Mouse (Mus musculus): ENCODE results near the gene Yars. TPM values are rescaled to one million over a fixed set of nuclear protein-coding genes. Genes with fewer than 3 reads are reported as not detected.
"Not testable (repeated sequence)": the region's sequence is repeated elsewhere in the genome, so short reads cannot be mapped to it uniquely, and the experiment has no call there.

Gene Yars
- total RNA-seq, 2 experiments from 2014 or later = 42.7 to 64.5 TPM

DNA sequence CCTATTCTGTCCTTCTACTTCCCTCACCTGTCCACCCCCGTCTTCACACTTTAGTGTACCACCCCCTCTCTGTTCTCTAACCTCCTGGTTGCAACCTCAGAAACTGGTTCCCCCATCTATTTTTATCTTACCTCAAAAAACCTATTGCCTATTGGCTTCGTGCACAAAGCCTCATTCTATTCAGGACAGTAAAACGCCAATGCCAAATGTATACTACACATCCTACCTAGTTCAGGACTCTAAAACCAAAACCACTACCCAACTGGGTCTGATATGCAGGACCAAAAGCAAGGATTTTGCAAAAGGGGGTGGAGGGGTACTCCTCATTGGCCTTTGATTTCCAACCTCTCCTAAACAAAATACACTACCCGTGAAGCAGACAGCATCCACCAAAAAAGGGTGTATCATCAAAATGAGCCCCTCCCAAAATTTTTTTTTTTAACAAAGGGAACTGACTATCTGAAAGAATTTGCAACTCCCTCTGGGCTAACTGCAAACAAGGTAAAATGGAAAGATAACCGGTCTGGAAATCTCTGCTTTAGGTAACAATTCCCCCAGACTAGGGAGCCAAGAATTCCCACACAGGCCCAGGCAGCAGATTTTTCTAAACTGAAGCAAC is 1.4 kb upstream of the Yars start:
- ATAC-seq (replicated peaks; ENCODE audit: poor library complexity, severe bottlenecking) = no peak

DNA sequence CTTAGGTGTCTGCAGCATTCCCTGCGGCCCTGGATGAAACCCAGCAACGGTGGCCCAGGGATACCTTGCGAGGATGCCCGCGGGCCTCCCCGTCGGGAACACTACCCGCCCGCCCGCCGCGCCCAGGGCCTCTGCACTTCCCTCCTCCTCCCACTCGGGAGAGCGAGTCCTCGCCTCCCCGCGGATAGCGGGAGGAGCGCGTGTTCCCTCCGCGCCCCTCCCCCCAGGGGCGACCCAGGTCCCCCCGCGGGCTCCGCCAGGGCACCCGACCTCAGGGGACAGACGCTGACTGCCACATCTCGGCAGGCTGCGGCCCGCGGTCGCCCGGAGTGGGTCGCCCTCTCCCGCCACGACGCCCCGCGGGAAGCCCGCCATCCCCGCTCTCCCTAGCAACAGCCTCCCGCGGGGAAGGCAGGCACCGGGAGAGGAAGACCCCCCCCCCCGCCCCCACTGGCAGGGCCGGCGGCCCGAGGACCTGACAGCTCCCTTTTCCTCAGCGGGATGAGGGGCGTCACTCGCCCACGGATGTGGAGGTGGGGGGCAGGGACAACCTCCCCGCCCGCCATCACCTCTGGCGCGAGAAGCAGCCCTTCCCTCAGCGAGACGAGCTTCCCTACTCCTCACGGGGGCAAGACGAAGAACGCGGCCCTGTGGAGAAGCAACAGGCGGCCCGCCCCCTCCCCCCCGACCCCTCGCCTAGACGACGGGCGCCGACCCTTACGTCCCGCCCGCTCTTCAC is 588 bp upstream of the Yars start:
- ATAC-seq (replicated peaks; ENCODE audit: poor library complexity, severe bottlenecking) = peak; percentile 15

DNA sequence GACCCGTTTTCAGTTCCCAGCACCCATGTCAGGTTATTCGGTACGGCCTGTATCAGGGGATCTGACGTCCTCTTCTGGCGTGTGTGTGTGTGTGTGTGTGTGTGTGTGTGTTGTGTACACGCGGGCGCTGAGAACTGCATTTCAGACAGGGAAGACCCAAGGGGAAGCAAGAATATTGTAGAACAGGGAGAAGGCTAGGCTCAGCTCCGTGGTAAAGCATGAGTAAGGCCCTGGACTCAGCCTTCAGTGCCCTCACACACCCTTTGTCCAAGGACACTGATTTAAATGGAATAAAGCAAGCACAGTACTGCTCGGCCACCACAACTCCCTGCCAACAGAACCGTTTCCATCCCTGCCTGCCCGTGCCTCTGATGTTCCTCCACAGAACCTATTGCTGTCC is 978 bp downstream of the Yars start:
- no peak; the same call in 1 of the 2 replicates for ATAC-seq (replicated peaks; ENCODE audit: poor library complexity, severe bottlenecking)

DNA sequence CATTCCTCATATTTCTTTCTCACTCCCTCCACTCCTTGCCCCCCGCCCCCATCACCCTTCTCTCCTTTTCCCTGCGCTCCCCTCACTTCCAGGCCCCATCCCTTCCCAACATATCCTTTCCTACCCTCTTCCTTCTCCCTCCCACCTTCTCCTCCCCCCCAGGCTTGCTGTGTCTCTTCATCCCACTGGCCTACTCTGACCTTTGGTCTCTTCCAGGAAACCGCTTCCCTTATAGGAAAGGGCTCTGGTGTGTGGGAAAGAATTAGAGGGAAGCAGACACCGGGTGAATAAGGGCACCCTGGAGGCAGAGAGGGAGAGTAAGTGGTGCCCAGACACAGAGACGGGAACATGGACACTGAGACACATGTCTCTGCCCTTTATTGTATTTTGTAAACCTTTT is 2.1 kb downstream of the Yars start:
- ATAC-seq (replicated peaks; ENCODE audit: poor library complexity, severe bottlenecking) = no peak

DNA sequence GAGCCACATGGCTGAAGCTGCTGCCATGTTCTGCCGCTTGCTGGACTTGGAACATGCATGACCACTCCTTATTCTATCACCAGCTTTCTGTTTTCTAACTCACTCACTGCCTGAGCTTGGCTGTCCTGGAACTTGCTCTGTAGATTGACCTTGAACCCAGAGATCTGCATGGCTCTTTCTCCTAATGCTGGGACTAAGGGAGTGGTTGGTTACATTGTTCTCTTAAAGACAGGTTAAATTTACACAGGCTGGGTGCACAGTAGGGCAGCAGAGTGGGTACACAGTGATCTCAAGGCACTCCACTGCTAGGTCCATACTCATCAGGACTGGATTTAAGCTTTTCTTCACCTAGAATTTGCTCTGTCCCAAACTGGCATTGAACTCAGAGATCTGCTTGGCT is 4.7 kb downstream of the Yars start:
- no peak for ATAC-seq (replicated peaks; ENCODE audit: poor library complexity, severe bottlenecking)

GRCm38 (mm10) chr4:129197514-129197913 is 8.0 kb downstream of the Yars start:
- ATAC-seq (replicated peaks; ENCODE audit: poor library complexity, severe bottlenecking) = no peak

DNA sequence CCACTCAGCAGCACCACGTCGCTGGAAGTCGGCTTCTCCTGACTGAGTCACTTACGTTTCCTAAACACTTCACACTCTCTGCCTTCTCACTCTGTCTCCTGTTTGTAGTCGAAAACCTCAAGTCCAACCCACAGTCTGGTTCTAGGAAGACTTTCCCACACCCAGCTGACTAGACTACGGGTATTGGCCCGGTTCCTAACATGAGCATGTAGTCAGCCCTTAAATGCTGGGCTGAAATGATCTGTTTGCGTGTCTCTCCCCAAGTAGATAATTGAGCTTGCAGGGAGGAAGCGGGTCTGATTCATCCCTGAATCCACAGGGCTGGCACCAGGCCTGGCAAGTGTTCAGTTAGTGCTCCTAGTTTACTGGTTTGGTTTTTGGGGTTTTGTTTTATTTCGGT is 15.1 kb downstream of the Yars start:
- ATAC-seq (replicated peaks; ENCODE audit: poor library complexity, severe bottlenecking) = no peak

DNA sequence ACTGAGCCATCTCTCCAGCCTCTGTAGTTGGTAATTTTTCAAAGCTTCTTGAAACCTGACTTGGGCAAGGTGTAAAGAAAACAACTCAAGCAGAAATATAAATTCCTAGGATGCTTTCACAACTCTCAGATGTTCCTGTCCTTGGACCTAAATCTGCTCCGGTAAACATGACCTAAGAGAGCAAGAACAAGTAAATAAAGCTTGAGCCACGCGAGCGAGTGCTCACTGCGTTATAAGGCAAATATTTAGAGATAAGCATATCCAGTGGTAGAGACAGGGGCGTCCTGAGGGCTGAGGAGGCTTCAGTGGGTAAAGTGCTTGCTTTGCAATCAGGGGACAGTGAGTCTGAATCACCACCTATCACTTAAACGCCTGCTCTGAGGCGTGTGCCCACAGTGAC is 17.2 kb downstream of the Yars start:
- ATAC-seq (replicated peaks; ENCODE audit: poor library complexity, severe bottlenecking) = no peak

DNA sequence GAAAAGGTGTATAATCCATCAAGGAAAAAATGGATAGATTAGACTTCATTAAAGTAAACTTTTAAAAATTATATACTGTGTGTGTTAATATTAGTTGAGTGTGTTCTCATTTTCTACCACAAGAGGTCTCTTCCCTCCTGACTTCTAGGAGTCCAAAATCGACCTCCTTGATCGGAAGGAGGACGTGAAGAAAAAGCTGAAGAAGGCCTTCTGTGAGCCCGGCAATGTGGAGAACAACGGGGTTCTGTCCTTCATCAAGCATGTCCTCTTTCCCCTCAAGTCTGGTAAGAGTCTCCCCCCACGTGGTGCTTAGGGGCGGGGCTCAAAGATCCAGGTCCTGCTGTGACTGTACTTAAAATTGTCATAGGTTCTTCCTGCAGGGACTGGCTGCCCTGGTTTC is 19.9 kb downstream of the Yars start:
- ATAC-seq (replicated peaks; ENCODE audit: poor library complexity, severe bottlenecking) = peak; percentile 50

GRCm38 (mm10) chr4:129211461-129211860 is 21.9 kb downstream of the Yars start:
- no peak for ATAC-seq (replicated peaks; ENCODE audit: poor library complexity, severe bottlenecking)

GRCm38 (mm10) chr4:129212486-129212885 is 22.9 kb downstream of the Yars start:
- not testable (repeated sequence) for ATAC-seq (replicated peaks; ENCODE audit: poor library complexity, severe bottlenecking)

DNA sequence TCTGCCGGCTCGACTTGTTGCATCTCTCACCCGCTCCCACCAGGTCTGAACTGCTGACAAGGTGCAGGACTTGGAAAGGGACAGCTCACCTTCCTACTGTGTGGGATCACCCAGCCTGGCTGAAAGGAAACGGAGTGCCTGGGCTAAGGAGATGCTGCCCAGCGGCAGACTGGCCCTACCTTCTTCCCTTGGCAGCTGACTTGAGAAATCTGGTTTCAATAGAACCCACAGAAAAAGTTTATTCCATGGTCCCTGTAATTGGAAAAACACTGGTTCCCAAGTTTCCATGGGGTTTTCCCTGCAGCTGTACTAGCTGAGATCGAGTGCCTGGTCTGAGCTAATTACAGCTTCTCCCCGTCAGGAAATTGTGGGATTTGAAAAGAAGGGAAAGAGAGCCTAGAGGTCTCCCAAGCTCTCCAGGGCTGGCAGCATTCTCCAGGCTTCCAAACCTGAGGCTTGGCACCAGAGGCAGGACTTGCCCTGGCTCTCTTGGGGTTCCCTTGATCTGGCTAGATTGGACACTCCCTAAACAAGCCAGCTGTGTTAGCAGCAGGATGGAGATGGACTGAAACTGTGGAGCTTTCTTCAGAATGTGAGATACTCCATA is 29.1 kb downstream of the Yars start:
- no peak for ATAC-seq (replicated peaks; ENCODE audit: poor library complexity, severe bottlenecking)

DNA sequence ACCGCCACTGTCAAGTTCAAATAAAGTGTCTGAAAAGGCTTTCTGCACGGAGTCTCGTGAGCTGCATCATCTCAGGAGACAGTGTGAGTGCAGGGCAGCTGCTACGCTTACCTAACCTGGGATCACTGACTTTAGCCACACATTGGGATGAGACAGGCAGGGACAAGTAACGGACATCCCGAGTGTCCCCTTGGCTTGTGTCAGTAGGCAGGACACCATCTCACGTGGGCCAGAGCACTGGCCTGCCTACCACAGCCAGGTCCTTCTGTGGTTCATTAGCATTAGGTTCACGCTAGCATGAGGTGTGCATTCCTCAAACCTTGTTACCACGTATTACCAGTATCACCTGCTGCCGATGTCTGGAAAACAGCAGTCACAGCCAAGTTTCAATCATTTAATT is 29.6 kb downstream of the Yars start:
- no peak for ATAC-seq (replicated peaks; ENCODE audit: poor library complexity, severe bottlenecking)

- no peak for ATAC-seq (replicated peaks; ENCODE audit: poor library complexity, severe bottlenecking)
These were observed 31.0 kb downstream of the Yars start for GRCm38 (mm10) chr4:129220376-129221089.

DNA sequence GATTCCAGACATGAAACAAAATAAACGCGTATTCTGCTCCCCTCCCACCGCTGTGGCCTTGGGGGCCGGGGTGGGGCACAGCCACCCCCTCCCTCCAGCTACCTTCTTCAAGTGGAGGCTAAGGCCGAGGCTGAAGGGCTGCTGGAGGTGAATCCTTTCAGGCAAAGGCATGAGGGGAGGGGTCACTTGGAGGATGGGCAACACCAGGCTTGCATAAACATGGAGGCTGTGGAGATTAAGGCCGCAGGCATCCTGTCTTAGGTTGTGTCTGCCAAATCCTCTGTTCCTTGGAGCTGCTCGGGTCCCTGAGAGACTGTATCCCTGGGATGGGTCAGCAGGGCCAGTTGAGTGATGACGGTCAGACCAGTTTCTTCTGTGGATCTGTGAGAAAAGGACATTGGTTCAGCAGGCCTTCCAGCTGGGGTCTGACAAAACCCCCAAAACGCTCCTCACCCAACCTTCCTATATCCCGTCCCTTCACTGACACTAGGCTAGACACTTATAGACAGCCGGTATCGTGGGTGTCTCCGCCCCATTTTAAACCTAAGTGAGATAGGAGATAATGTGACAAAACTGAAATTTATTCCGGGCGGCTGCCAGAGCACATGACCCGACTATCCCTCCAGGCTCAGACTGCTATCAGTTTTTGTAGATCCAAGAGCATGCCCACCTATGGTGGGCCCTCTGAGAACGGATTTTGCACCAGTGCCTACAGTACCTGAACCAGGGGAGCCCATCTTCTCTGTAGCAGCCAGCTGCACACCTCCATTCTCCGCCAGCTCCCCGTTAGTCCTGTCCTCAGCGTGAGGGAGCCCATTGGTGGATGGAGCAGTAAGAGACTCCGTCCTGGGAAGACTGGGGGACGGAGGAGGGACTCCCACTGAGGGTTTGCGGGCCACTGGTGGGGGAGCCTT is 31.8 kb downstream of the Yars start:
- ATAC-seq (replicated peaks; ENCODE audit: poor library complexity, severe bottlenecking) = no peak

GRCm38 (mm10) chr4:129222019-129222925 is 32.7 kb downstream of the Yars start:
- ATAC-seq (replicated peaks; ENCODE audit: poor library complexity, severe bottlenecking) = no peak

GRCm38 (mm10) chr4:129223421-129224281 is 34.1 kb downstream of the Yars start:
- no peak for ATAC-seq (replicated peaks; ENCODE audit: poor library complexity, severe bottlenecking)

DNA sequence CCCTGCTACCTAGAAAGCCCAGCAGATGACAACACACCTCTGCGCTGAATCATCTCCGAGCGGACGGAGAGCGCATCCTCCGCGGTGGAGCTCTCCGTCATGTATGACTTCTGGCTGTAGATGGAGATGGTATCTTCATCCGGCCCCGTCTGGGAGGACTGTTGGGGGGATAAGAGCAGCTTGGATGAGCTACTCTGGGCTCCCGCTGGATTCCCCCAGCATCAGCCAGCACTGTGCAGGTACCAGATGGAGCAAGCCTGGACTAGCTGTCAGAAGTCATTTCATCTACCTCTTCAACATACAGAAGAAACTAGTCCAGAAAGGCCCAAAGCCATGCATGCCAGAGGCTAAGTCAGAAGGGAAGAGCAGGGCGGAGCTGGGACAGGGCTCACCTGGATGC is 35.8 kb downstream of the Yars start:
- no peak for ATAC-seq (replicated peaks; ENCODE audit: poor library complexity, severe bottlenecking)

All from granulocyte monocyte progenitor cell, adult 5-6 weeks (primary cell).